Mouse (Mus musculus): ENCODE results near the gene Il2.

Il2 gene

DNA sequence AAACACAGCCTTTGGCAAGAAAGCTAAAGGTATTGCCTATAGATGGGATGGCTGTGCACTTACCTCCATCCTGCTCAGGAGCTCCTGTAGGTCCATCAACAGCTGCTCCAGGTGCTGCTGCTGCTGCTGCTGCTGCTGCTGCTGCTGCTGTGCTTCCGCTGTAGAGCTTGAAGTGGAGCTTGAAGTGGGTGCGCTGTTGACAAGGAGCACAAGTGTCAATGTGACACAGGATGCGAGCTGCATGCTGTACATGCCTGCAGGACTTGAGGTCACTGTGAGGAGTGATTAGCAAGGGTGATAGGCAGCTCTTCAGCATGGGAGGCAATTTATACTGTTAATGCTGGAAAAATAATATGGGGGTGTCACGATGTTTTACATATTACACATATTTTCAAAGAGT lies at the start of gene Il2:
TSS of gene Il2 (minus strand) at position 305 of the 400 bp plus-strand sequence.
- no peak for ATAC-seq (ENCODE audit: low TSS enrichment)

DNA sequence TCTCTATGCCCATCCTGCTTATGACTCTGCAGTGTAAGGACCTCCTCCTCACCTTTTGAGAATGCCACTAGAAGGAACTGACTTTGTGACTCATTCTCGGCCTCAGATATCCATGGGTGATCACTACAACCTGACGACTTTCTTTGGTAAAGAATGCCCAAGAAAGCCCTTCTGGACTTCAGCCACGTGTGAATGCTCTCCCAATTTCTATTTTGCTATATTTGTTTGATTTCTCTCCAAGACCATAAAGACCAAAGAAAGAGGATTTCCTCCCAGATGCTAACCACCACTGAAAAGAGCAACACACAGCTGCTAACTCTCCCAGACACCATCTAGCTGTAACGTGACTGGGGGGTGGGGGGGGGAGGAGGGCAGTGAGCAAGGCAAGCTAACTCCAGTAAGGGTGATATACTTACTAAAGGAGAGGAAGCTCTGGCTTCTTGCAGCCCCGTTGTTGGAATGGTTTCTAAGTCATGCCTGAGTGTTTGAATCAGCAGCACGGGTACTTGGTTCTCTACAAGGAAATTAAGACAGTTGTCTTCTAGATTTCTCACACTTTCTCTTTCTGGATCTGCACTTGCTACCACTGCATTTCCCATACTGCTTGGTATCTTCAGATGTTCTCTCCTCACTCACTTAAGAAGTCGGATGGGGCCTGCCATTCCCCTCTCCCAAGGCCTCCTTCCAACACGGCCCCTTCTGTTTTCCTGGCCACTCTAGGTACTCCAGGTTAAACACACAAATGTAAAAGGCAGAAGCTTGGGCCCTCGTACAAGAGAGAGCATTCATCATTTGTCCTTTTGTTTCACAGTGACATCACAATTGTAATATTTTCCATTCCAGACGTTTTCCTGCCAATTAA lies 49.2 kb upstream of the Il2 start:
- no peak for ATAC-seq (ENCODE audit: low TSS enrichment)

- ATAC-seq (ENCODE audit: low TSS enrichment): no peak
Measured at GRCm38 (mm10) chr3:37173285-37173684, 47.5 kb upstream of the Il2 start.

GRCm38 (mm10) chr3:37169283-37169682 lies 43.5 kb upstream of the Il2 start:
- no peak for ATAC-seq (ENCODE audit: low TSS enrichment)

- ATAC-seq (ENCODE audit: low TSS enrichment): no peak
Measured at GRCm38 (mm10) chr3:37161096-37161495, 35.3 kb upstream of the Il2 start.

DNA sequence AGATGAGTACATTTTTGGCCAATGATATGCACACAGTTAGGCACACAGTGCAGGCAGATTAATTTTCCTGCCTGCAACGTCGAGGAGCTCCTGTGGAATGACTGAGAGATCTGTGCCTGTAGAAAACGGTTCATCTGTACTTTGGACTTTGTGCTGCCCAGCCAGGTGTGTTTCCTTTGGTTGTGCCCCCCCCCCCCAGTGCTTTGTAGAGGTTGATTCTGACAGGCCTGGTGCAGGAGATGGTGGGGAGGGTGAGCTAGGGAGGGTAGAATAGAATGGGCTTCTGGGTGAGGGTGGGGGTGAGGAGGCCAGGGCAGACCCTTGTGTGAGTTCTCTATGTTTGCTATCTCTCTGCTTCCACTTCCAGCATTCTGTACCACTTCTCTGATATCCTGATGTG lies 32.5 kb upstream of the Il2 start:
- no peak for ATAC-seq (ENCODE audit: low TSS enrichment)

DNA sequence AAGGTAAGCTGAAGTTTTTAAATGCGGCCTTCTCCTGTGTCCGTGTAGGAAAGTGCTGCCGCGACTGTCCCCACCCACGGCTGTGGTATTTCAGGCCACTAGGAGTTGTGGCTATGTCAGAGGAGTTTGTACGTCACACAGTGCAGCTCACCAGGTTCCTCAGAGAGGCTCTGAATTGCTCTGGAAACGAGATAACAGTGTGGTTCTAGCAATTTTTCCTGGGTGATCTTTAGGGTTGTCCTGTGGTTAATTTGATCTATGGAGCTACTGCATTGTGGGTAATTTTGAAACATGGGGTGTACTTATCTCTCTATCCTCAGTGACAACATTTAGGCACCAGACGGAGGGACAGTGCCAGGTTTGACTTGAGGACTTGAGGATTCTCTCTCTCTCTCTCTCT lies 31.3 kb upstream of the Il2 start:
- ATAC-seq (ENCODE audit: low TSS enrichment): peak; percentile 59; the same call in 1 of the 2 replicates

DNA sequence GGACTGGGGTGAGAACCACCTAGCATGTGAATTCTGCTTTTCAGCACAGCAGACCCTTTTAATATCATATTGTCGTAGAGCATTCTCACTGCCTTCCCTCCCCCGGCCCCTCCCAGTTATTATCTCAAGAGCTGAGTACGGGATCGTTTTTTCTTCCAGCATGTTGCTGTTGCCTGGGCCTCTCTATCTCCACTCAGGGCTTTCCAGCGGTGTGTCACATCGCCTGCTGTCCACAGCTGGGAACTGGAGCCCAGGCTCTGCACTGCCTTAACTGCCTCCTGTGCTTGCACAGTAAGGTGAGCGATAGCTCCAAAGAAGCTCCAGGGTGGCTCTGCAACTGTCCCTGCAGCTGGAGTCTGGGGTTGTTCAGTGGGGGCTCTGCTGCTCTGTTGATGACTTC lies 28.6 kb upstream of the Il2 start:
- ATAC-seq (ENCODE audit: low TSS enrichment): no peak

- ATAC-seq (ENCODE audit: low TSS enrichment): no peak
Measured at GRCm38 (mm10) chr3:37153004-37153403, 27.2 kb upstream of the Il2 start.

GRCm38 (mm10) chr3:37152274-37152673 lies 26.5 kb upstream of the Il2 start:
- peak; percentile 69 for ATAC-seq (ENCODE audit: low TSS enrichment)

- no peak for ATAC-seq (ENCODE audit: low TSS enrichment)
Measured at GRCm38 (mm10) chr3:37146810-37147209, 21.1 kb upstream of the Il2 start.

DNA sequence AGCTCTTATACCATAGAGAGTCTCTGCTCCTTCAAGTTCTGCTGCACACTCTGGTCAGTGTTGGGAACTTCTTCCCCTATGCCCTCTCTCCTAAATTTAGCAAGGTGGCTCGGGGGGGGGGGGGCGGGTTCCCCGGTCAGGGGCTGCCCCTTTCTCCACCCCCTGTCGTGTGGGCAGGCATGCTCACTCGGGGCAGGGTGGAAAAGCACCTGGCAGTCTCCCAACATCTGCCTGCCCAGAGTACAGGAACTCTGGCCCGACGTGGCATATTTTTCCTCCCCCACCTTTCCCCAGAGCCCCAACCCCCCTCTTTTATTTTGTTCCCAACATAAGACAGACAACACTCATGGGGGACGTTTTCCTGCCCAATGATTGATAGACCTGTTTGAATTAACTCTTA lies 20.6 kb upstream of the Il2 start:
- ATAC-seq (ENCODE audit: low TSS enrichment): no peak

DNA sequence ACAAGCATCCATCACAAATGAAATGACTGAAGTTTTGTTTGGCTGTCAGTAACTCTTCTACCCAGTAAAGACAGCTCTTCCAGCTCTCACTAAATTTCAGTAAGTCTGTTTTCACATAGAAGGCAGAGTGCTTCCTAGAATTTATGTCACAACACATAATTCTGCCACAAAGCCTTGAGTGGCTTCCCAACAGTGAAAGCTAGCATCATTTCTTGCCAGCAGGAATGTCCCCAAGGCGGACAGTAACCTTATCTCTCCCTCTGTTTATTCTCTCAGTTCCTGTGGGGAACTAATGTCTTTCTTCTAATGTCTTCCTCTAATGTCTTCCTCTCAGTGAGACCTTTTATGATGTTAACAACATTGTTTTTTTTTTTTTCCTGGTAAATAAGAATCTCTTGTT lies 19.2 kb upstream of the Il2 start:
- no peak for ATAC-seq (ENCODE audit: low TSS enrichment)

DNA sequence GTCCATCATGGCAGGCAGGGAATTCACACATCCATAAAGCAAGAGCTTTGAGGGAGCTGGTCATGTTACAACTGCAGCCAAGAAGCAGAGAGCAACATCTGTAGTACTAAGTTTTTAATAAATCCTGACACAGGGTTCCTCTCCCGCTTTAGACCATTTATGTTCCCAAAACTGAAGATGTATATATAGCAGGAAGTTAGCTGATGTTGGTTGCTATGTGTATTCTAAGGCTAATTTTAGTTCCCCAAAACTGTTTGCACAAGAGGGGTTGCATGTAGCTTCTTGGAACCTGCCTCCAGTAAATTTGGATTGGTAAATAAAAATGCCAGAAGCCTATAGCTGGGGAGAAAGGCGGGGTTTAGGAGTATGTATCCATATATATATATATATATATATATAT lies 16.1 kb upstream of the Il2 start:
- no peak for ATAC-seq (ENCODE audit: low TSS enrichment)

- ATAC-seq (ENCODE audit: low TSS enrichment): no peak
Measured at GRCm38 (mm10) chr3:37140168-37140906, 14.6 kb upstream of the Il2 start.

DNA sequence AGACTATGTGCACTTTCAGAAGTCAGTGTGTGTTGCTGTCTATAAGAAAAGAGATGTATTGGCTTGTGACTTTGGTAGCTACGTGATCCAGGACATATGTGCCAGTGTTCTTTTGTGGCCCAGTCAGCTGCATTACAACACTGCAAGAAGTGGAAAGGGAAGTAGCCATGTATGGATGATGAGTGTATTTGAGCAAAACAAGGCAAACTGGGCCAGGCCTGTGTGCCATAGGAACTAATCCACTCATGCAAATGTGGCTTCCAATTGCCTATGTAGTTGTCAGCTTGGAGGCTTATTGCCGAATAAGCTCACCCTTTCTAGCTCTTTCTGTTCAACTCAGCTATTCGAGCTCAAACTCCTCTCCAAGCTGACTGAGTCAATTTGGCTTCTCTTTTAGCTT lies 13.4 kb upstream of the Il2 start:
- no peak for ATAC-seq (ENCODE audit: low TSS enrichment)

- ATAC-seq (ENCODE audit: low TSS enrichment): no peak
Measured at GRCm38 (mm10) chr3:37137231-37137630, 11.5 kb upstream of the Il2 start.

GRCm38 (mm10) chr3:37129063-37129462 lies 3.3 kb upstream of the Il2 start:
- no peak for ATAC-seq (ENCODE audit: low TSS enrichment)

GRCm38 (mm10) chr3:37128269-37128668 lies 2.5 kb upstream of the Il2 start:
- ATAC-seq (ENCODE audit: low TSS enrichment): no peak

- ATAC-seq (ENCODE audit: low TSS enrichment): no peak
Measured at GRCm38 (mm10) chr3:37126162-37126561, 403 bp upstream of the Il2 start.

DNA sequence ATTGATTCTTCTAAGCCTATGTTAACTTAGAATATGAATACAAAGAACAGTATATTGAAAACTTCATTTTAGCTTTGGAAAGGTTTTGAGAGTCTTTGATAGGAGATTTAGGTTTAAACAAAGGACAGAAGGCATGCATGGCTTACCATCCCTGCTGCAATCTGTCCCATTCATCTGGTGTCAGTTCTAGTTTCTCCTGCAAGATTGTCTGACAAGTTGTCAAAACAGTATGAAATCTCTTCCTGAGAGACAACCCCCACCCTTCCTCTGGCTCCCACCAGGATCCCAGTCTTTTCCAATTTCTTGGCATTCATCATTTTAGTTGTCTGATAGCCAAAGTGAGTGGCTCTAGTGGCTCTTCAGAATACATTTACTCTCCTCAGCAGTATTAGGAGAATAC lies 35.0 kb downstream of the Il2 start:
- ATAC-seq (ENCODE audit: low TSS enrichment): no peak

DNA sequence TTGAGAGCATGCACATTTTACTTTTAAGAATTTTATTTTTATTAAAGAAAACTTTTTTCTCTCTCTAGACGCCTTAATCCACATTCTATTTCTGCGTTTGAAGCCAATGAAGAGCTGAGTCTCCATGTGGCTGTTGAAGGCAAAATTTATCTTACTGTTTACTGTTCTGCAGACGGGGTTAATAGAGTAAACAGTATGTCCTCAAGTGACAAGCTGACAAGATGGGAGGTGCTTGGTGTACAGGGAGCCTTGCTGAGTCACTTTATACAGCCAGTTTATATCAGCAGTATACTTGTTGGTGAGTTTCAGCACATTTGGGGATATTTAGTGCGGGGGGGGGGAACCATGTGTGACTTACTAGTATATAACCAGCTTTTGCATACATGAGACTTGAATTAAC lies 40.9 kb downstream of the Il2 start:
- no peak for ATAC-seq (ENCODE audit: low TSS enrichment)

DNA sequence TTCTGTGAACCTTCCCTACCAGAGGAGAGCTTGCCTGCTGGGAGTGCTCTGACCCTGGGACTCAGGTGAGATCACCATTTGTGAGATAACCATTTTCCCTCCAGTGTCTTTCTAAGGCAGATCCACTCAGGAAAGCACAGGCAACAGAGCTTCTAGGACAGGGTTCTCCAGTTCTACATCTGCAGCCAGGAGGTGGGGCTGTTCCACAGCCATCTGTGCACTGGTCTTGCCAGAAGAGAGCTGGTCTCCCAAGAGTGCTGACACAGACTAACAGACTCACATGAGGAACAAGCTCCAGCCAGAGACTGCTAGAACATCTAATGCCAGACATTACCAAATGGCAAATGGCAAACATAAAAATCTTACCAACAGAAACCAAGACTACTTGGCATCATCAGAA lies 52.5 kb downstream of the Il2 start:
- ATAC-seq (ENCODE audit: low TSS enrichment): no peak

Measured in frontal cortex, adult (tissue).